Mouse (Mus musculus) CH12.LX (cell line): ENCODE measurements around the gene Ppp1r18.

ENCODE experiments used
- CTCF ChIP-seq, 2 experiments: IDR thresholded peaks in 1 of 2; conservative IDR thresholded peaks in 1 of 2; 2 replicates each; pipeline ENCODE4 v1.5.1; 2011 to 2012; ENCODE audit warnings: low read depth in 2 of 2, low read length in 2 of 2, improper control_type of control experiment in 1 of 2, inconsistent platforms in 1 of 2, mild to moderate bottlenecking in 1 of 2, moderate library complexity in 1 of 2
- EP300 ChIP-seq: IDR thresholded peaks from 2 replicates; pipeline ENCODE4 v1.6.1; 2011; ENCODE audit warnings: low read length, improper control_type of control experiment
- ETS1 ChIP-seq: conservative IDR thresholded peaks from 2 replicates; pipeline ENCODE4 v1.6.1; 2012; ENCODE audit warnings: low read depth, mild to moderate bottlenecking, inconsistent platforms, low read length, improper control_type of control experiment, moderate library complexity
- IRF4 ChIP-seq: IDR thresholded peaks from 2 replicates; pipeline ENCODE4 v1.6.1; 2014; ENCODE audit warnings: low read depth, mild to moderate bottlenecking, inconsistent platforms, low read length, improper control_type of control experiment
- JUND ChIP-seq: conservative IDR thresholded peaks from 2 replicates; pipeline ENCODE4 v1.6.1; 2011; ENCODE audit warnings: low read depth, low read length, improper control_type of control experiment
- MAX ChIP-seq: IDR thresholded peaks from 2 replicates; pipeline ENCODE4 v1.6.1; 2011; ENCODE audit warnings: low read length, improper control_type of control experiment
- MAZ ChIP-seq: IDR thresholded peaks from 2 replicates; pipeline ENCODE4 v1.6.1; 2012; ENCODE audit warnings: low read depth, mild to moderate bottlenecking, inconsistent platforms, low read length, improper control_type of control experiment, moderate library complexity
- MXI1 ChIP-seq: IDR thresholded peaks from 2 replicates; pipeline ENCODE4 v1.6.1; 2011; ENCODE audit warnings: mild to moderate bottlenecking, low read depth, low read length, improper control_type of control experiment
- MYC ChIP-seq: IDR thresholded peaks from 2 replicates; pipeline ENCODE4 v1.6.1; 2011; ENCODE audit warnings: low read depth, mild to moderate bottlenecking, improper control_type of control experiment, low read length
- POLR2A ChIP-seq: IDR thresholded peaks from 2 replicates; pipeline ENCODE4 v1.6.1; 2011; ENCODE audit warnings: low read depth, mild to moderate bottlenecking, improper control_type of control experiment, low read length
- USF2 ChIP-seq: conservative IDR thresholded peaks from 2 replicates; pipeline ENCODE4 v1.6.1; 2011; ENCODE audit warnings: low read depth, low read length, improper control_type of control experiment
- ZKSCAN1 ChIP-seq: IDR thresholded peaks from 2 replicates; pipeline ENCODE4 v1.6.1; 2012; ENCODE audit warnings: low read depth, inconsistent platforms, low read length, improper control_type of control experiment, borderline replicate concordance
- ZNF384 ChIP-seq: IDR thresholded peaks from 2 replicates; pipeline ENCODE4 v1.6.1; 2012; ENCODE audit warnings: low read depth, low read length, improper control_type of control experiment, inconsistent platforms

GRCm38 (mm10) chr17:35905587-35905986, 40.2 kb downstream of the Ppp1r18 start:
- TF ChIP-seq JUND (no peak), ZKSCAN1 (no peak), POLR2A (no peak), MYC (no peak), CTCF (conservative IDR thresholded peaks at IDR 0.05 in 1 of 2, IDR thresholded peaks at IDR 0.05 in 1 of 2; ENCODE audit: low read depth in 2 of 2, low read length in 2 of 2) (no peak), ETS1 (no peak), MXI1 (no peak), EP300 (no peak), USF2 (no peak), MAZ (no peak), MAX (no peak), ZNF384 (no peak), IRF4 (no peak)
